ENCODE assay signal across 31 mouse cellular contexts in genomic region chr14:56685426-56685825, GRCm38 (mm10). TPM values are rescaled to one million over a fixed set of nuclear protein-coding genes. Genes with fewer than 3 reads are reported as not detected.
DNase-seq lines count a peak whose midpoint lies in the region; ATAC-seq and TF ChIP-seq lines count a peak whose summit lies in the region.
"Had no signal": no experiment of that assay in that cellular context is flagged by ENCODE, and none has a peak within 500 bp of the region (broad histone marks: within the 10 kb centered on the region; RNA-seq: fewer than 3 reads in every experiment).

No protein-coding gene starts in this region.

- no peaks in the 10 kb centered on the region for H3K9me3 ChIP-seq in kidney, embryonic 15.5 days (replicated peaks)
- H3K9me3 ChIP-seq in megakaryocyte, embryonic 14.5 days, result no peaks in the 10 kb centered on the region
- H3K9me3 ChIP-seq in forebrain, embryonic 12.5 days, result no peaks in the 10 kb centered on the region
- H3K9me3 ChIP-seq: embryonic facial prominence, embryonic 10.5 days; embryonic facial prominence, embryonic 15.5 days; forebrain, embryonic 13.5 days; heart, embryonic 12.5 days; hindbrain, embryonic 13.5 days; limb, embryonic 10.5 days; limb, embryonic 15.5 days; liver, embryonic 13.5 days; midbrain, embryonic 12.5 days; neural tube, embryonic 12.5 days had no signal

- no peak overlapping the region for H3K4me2 ChIP-seq in kidney, embryonic 15.5 days
- no peak overlapping the region for H3K4me2 ChIP-seq in forebrain, embryonic 12.5 days
- H3K4me2 ChIP-seq: embryonic facial prominence, embryonic 15.5 days; forebrain, embryonic 13.5 days; heart, embryonic 12.5 days; hindbrain, embryonic 13.5 days; limb, embryonic 15.5 days; liver, embryonic 13.5 days; midbrain, embryonic 12.5 days; neural tube, embryonic 12.5 days had no signal

- TF ChIP-seq CTCF in kidney, adult 2 months (conservative IDR thresholded peaks at IDR 0.05; ENCODE audit: insufficient read depth, insufficient read length, low read depth, low read length), result no peak

- no peak for TF ChIP-seq POLR2A in kidney, adult 2 months (IDR thresholded peaks at IDR 0.05; ENCODE audit: low read depth, low read length)

- peak; percentile 51 for DNase-seq in kidney, adult 2 months
- peak; percentile 30 for DNase-seq in kidney, postnatal 14 days
- DNase-seq: adrenal gland, postnatal 10 days; cerebellum, adult 11 months; cerebellum, adult 9-10 months; cerebellum, postnatal 36 days; gastrocnemius, postnatal 25 days; heart, adult 18-20 months; heart, postnatal 4 days; layer of hippocampus, adult 9-11 months; liver, embryonic 13.5 days; lung, adult 18-20 months; lung, postnatal 14 days; right cerebral cortex, adult 18-20 months had no signal

- no peaks in the 10 kb centered on the region for H3K27me3 ChIP-seq in kidney, adult 2 months (replicated peaks; ENCODE audit: control insufficient read depth, insufficient read depth, low read length)
- H3K27me3 ChIP-seq in kidney, embryonic 15.5 days, result no peaks in the 10 kb centered on the region
- no peaks in the 10 kb centered on the region for H3K27me3 ChIP-seq in megakaryocyte, embryonic 14.5 days (replicated peaks)
- H3K27me3 ChIP-seq in forebrain, embryonic 12.5 days, result no peaks in the 10 kb centered on the region
- H3K27me3 ChIP-seq: CH12.LX; embryonic facial prominence, embryonic 15.5 days; forebrain, embryonic 13.5 days; heart, embryonic 12.5 days; hindbrain, embryonic 13.5 days; limb, embryonic 15.5 days; liver, embryonic 13.5 days; midbrain, embryonic 12.5 days; neural tube, embryonic 12.5 days had no signal

- H3K9ac ChIP-seq in kidney, embryonic 15.5 days, result no peak overlapping the region
- H3K9ac ChIP-seq in forebrain, embryonic 12.5 days, result no peak overlapping the region
- H3K9ac ChIP-seq: embryonic facial prominence, embryonic 15.5 days; forebrain, embryonic 13.5 days; heart, embryonic 12.5 days; hindbrain, embryonic 13.5 days; limb, embryonic 15.5 days; liver, embryonic 13.5 days; midbrain, embryonic 12.5 days; neural tube, embryonic 12.5 days had no signal

- no peak overlapping the region for H3K4me3 ChIP-seq in kidney, adult 2 months (ENCODE audit: insufficient read depth, low read depth, low read length)
- H3K4me3 ChIP-seq in kidney, embryonic 15.5 days (replicated peaks), result no peak overlapping the region
- peak overlapping the region; percentile 65 for H3K4me3 ChIP-seq in megakaryocyte, embryonic 14.5 days (replicated peaks)
- no peak overlapping the region for H3K4me3 ChIP-seq in forebrain, embryonic 12.5 days (replicated peaks)
- H3K4me3 ChIP-seq: embryonic facial prominence, embryonic 10.5 days; embryonic facial prominence, embryonic 15.5 days; forebrain, embryonic 13.5 days; heart, embryonic 12.5 days; hindbrain, embryonic 13.5 days; limb, embryonic 10.5 days; limb, embryonic 15.5 days; liver, embryonic 13.5 days; midbrain, embryonic 12.5 days; myocyte; neural tube, embryonic 12.5 days had no signal

- ATAC-seq in kidney, embryonic 15.5 days (replicated peaks; ENCODE audit: low FRiP score), result no peak
- ATAC-seq in megakaryocyte, adult 5-6 weeks (ENCODE audit: poor library complexity, severe bottlenecking), result no peak
- no peak for ATAC-seq in forebrain, embryonic 12.5 days (ENCODE audit: low FRiP score)
- ATAC-seq: activated CD4-positive, CD25-positive, alpha-beta regulatory T cell, adult 4 months; forebrain, embryonic 13.5 days; intestine, embryonic 16.5 days had no signal

- peaks cover 5% of the 10 kb centered on the region for H3K36me3 ChIP-seq in kidney, adult 2 months (ENCODE audit: control insufficient read depth, insufficient read depth, low read length)
- H3K36me3 ChIP-seq in kidney, embryonic 15.5 days, result peaks cover 91% of the 10 kb centered on the region
- H3K36me3 ChIP-seq in megakaryocyte, embryonic 14.5 days (replicated peaks; ENCODE audit: low read length), result peaks cover 90% of the 10 kb centered on the region
- peaks cover 77% of the 10 kb centered on the region for H3K36me3 ChIP-seq in forebrain, embryonic 12.5 days (replicated peaks)

- no peaks in the 10 kb centered on the region for H3K4me1 ChIP-seq in kidney, adult 2 months (ENCODE audit: control insufficient read depth, insufficient read depth, low read length)
- no peaks in the 10 kb centered on the region for H3K4me1 ChIP-seq in kidney, embryonic 15.5 days
- peaks cover 39% of the 10 kb centered on the region for H3K4me1 ChIP-seq in megakaryocyte, embryonic 14.5 days
- H3K4me1 ChIP-seq in forebrain, embryonic 12.5 days, result no peaks in the 10 kb centered on the region
- H3K4me1 ChIP-seq: embryonic facial prominence, embryonic 10.5 days; embryonic facial prominence, embryonic 15.5 days; forebrain, embryonic 13.5 days; heart, embryonic 12.5 days; hindbrain, embryonic 13.5 days; limb, embryonic 10.5 days; limb, embryonic 15.5 days; liver, embryonic 13.5 days; midbrain, embryonic 12.5 days; neural tube, embryonic 12.5 days had no signal

- H3K27ac ChIP-seq in kidney, adult 2 months (ENCODE audit: insufficient read depth, low read depth, low read length), result no peak overlapping the region
- H3K27ac ChIP-seq in kidney, embryonic 15.5 days, result no peak overlapping the region
- no peak overlapping the region for H3K27ac ChIP-seq in forebrain, embryonic 12.5 days
- H3K27ac ChIP-seq: embryonic facial prominence, embryonic 10.5 days; embryonic facial prominence, embryonic 15.5 days; forebrain, embryonic 13.5 days; hindbrain, embryonic 13.5 days; limb, embryonic 10.5 days; limb, embryonic 15.5 days; liver, embryonic 13.5 days; midbrain, embryonic 12.5 days; neural tube, embryonic 12.5 days had no signal

- WGBS in kidney, adult 2 months, result 14% methylated on average over 1 of the region's 1 CpGs
- 13% methylated on average over 1 of the region's 1 CpGs for WGBS in kidney, embryonic 15.5 days
- WGBS in forebrain, embryonic 12.5 days, result 91% methylated on average over 1 of the region's 1 CpGs

RNA-seq across cellular contexts. Expression of gene Mphosph8, which starts 17.4 kb away (rescaled TPM):
- 4.1 and 7.0 TPM in 2 replicates for polyA plus RNA-seq in kidney, adult 2 months (2012; rRNA removed)
- polyA plus RNA-seq in kidney, embryonic 15.5 days (2015; fragmentation: Nextera tagmentation; extraction: Ambion mirVana), result 34.7 and 36.5 TPM in 2 replicates
- polyA plus RNA-seq in megakaryocyte, embryonic 14.5 days (2012; ENCODE audit: insufficient read depth, low replicate concordance), result 1.9 and 5.5 TPM in 2 replicates
- 27.7 and 29.8 TPM in 2 replicates for total RNA-seq in megakaryocyte, adult 5-6 weeks (2015)
- total RNA-seq in megakaryocyte, adult 5-6 weeks (2017), result 22.9 and 32.1 TPM in 2 replicates
- 53.6 and 57.2 TPM in 2 replicates for polyA plus RNA-seq in forebrain, embryonic 12.5 days (2016; fragmentation: Nextera tagmentation; extraction: Ambion mirVana)
